Mouse (Mus musculus) stomach, postnatal 0 days (tissue): ENCODE results near the gene Pfkm.

Experiments used
- CTCF ChIP-seq: IDR thresholded peaks from 2 replicates; pipeline ENCODE4 v1.5.1; 2016; ENCODE audit warnings: antibody characterized with exemption, low read depth, mild to moderate bottlenecking, moderate library complexity
- EP300 ChIP-seq: optimal IDR thresholded peaks from 2 replicates; pipeline ENCODE3; 2016; ENCODE audit warnings: antibody characterized with exemption

GRCm38 (mm10) chr15:98119363-98119762, 27.0 kb downstream of the Pfkm start:
- TF ChIP-seq CTCF: no peak
- TF ChIP-seq EP300: no peak
